Mouse (Mus musculus) neural tube, embryonic 15.5 days (tissue): Measurements from ENCODE around the gene Adgrb3. TPM values are rescaled to one million over a fixed set of nuclear protein-coding genes. Genes with fewer than 3 reads are reported as not detected.
A peak's percentile ranks its signal among the peaks of the same experiment; 100 is the strongest.

Experiments
- ATAC-seq: fragments of 200-750 bp; cut with Nextera tagmentation; 2 replicates; pipeline ENCODE4 v1.8.0; 2017; ENCODE audit warnings: mild to moderate bottlenecking, moderate TSS enrichment, moderate library complexity; ENCODE audit not compliant: low FRiP score
- H3K27ac ChIP-seq: fragments of 300-500 bp; sonication (generic); replicated peaks from 2 replicates; pipeline ENCODE4 v1.5.1; 2015; ENCODE audit warnings: mild to moderate bottlenecking, inconsistent platforms
- H3K27me3 ChIP-seq: fragments of 300-500 bp; sonication (generic); replicated peaks from 2 replicates; pipeline ENCODE4 v1.6.1; 2015; ENCODE audit warnings: inconsistent platforms
- H3K36me3 ChIP-seq: fragments of 300-500 bp; sonication (generic); 2 replicates; pipeline ENCODE4 v1.6.1; 2015; ENCODE audit warnings: inconsistent platforms
- H3K4me1 ChIP-seq: fragments of 300-500 bp; sonication (generic); 2 replicates; pipeline ENCODE4 v1.6.1; 2015; ENCODE audit warnings: inconsistent platforms
- H3K4me2 ChIP-seq: fragments of 300-500 bp; sonication (generic); 2 replicates; pipeline ENCODE4 v1.6.1; 2015; ENCODE audit warnings: inconsistent platforms, mild to moderate bottlenecking, moderate library complexity
- H3K4me3 ChIP-seq: fragments of 300-500 bp; sonication (generic); replicated peaks from 2 replicates; pipeline ENCODE4 v1.5.1; 2015; ENCODE audit warnings: mild to moderate bottlenecking, inconsistent platforms
- H3K9ac ChIP-seq: fragments of 300-500 bp; sonication (generic); replicated peaks from 2 replicates; pipeline ENCODE4 v1.6.1; 2015; ENCODE audit warnings: mild to moderate bottlenecking, inconsistent platforms
- H3K9me3 ChIP-seq: fragments of 300-500 bp; sonication (generic); replicated peaks from 2 replicates; pipeline ENCODE4 v1.6.1; 2016; ENCODE audit warnings: inconsistent platforms
- WGBS: fragments of 180-500 bp; shearing (Covaris S2); methylation state at CpG from one replicate; pipeline ENCODE4 v1.1.7; 2015; ENCODE audit warnings: mixed read lengths; 5-methylcytosine and 5-hydroxymethylcytosine counted together
- polyA plus RNA-seq: library from polyadenylated mRNA; unstranded; fragments of >200 nt; fragmentation: Nextera tagmentation; extraction: Ambion mirVana; gene quantifications from 2 replicates; pipeline ENCODE4 v1.2.1, GENCODE M21; 2015

Adgrb3 gene
- polyA plus RNA-seq, 1 experiment from 2014 or later: 49.9 TPM

GRCm38 (mm10) chr1:25228381-25229244, 600.9 kb downstream of the Adgrb3 start:
- no peaks in the 10 kb centered on the region for H3K9me3 ChIP-seq
- H3K27ac ChIP-seq: peak overlapping the region; percentile 90
- peak overlapping the region; percentile 52 for H3K4me3 ChIP-seq
- WGBS: 2% methylated on average over 37 of the region's 37 CpGs
- no peaks in the 10 kb centered on the region for H3K27me3 ChIP-seq
- peak overlapping the region; percentile 73 for H3K9ac ChIP-seq
- H3K4me1 ChIP-seq: peaks cover 10% of the 10 kb centered on the region; the same call in 1 of the 2 replicates
- peak overlapping the region; percentile 60 for H3K4me2 ChIP-seq
- ATAC-seq: peak; percentile 88
- no peaks in the 10 kb centered on the region for H3K36me3 ChIP-seq

- Histone ChIP-seq H3K27ac (peak overlapping the region; percentile 90), H3K36me3 (no peaks in the 10 kb centered on the region), H3K9me3 (no peaks in the 10 kb centered on the region), H3K4me3 (peak overlapping the region; percentile 52), H3K4me2 (peak overlapping the region; percentile 60), H3K27me3 (no peaks in the 10 kb centered on the region), H3K4me1 (peaks cover 10% of the 10 kb centered on the region; the same call in 1 of the 2 replicates), H3K9ac (peak overlapping the region; percentile 73)
- WGBS: 38% methylated on average over 3 of the region's 3 CpGs
- ATAC-seq: 0 out of 2 replicates have a peak, but pooled peaks have one; percentile 58
Observed at GRCm38 (mm10) chr1:25227880-25228279, 601.6 kb downstream of the Adgrb3 start.

GRCm38 (mm10) chr1:25204636-25205035, 624.9 kb downstream of the Adgrb3 start:
- H3K36me3 ChIP-seq: no peaks in the 10 kb centered on the region
- WGBS: 53% methylated on average over 5 of the region's 5 CpGs
- peak; percentile 24; the same call in 1 of the 2 replicates for ATAC-seq
- H3K9ac ChIP-seq: no peak overlapping the region
- H3K9me3 ChIP-seq: no peaks in the 10 kb centered on the region
- no peak overlapping the region for H3K4me3 ChIP-seq
- H3K27me3 ChIP-seq: no peaks in the 10 kb centered on the region
- H3K4me1 ChIP-seq: no peaks in the 10 kb centered on the region
- no peak overlapping the region for H3K27ac ChIP-seq
- no peak overlapping the region for H3K4me2 ChIP-seq

- no peak overlapping the region for H3K4me3 ChIP-seq
- no peak overlapping the region for H3K27ac ChIP-seq
- no peaks in the 10 kb centered on the region for H3K4me1 ChIP-seq
- H3K36me3 ChIP-seq: no peaks in the 10 kb centered on the region
- no peak for ATAC-seq
- no peak overlapping the region for H3K4me2 ChIP-seq
- no peak overlapping the region for H3K9ac ChIP-seq
- no peaks in the 10 kb centered on the region for H3K27me3 ChIP-seq
- H3K9me3 ChIP-seq: no peaks in the 10 kb centered on the region
Observed at GRCm38 (mm10) chr1:25199392-25199791, 630.1 kb downstream of the Adgrb3 start.

- Histone ChIP-seq H3K27ac (no peak overlapping the region), H3K9ac (no peak overlapping the region), H3K4me3 (no peak overlapping the region), H3K9me3 (no peaks in the 10 kb centered on the region), H3K4me1 (no peaks in the 10 kb centered on the region), H3K4me2 (no peak overlapping the region), H3K27me3 (no peaks in the 10 kb centered on the region), H3K36me3 (no peaks in the 10 kb centered on the region)
- ATAC-seq: no peak
- 48% methylated on average over 11 of the region's 11 CpGs for WGBS
Observed at GRCm38 (mm10) chr1:25191986-25192385, 637.5 kb downstream of the Adgrb3 start.

GRCm38 (mm10) chr1:25189261-25189660, 640.2 kb downstream of the Adgrb3 start:
- peak overlapping the region; percentile 37; the same call in 1 of the 2 replicates for H3K27ac ChIP-seq
- no peaks in the 10 kb centered on the region for H3K9me3 ChIP-seq
- H3K36me3 ChIP-seq: no peaks in the 10 kb centered on the region
- ATAC-seq: no peak
- no peak overlapping the region for H3K9ac ChIP-seq
- H3K27me3 ChIP-seq: no peaks in the 10 kb centered on the region
- no peak overlapping the region for H3K4me2 ChIP-seq
- no peaks in the 10 kb centered on the region for H3K4me1 ChIP-seq
- WGBS: 59% methylated on average over 9 of the region's 9 CpGs
- H3K4me3 ChIP-seq: no peak overlapping the region

- Histone ChIP-seq H3K4me3 (no peak overlapping the region), H3K27me3 (no peaks in the 10 kb centered on the region), H3K9ac (no peak overlapping the region), H3K4me2 (no peak overlapping the region), H3K9me3 (no peaks in the 10 kb centered on the region), H3K36me3 (no peaks in the 10 kb centered on the region), H3K27ac (no peak overlapping the region), H3K4me1 (no peaks in the 10 kb centered on the region)
- 90% methylated on average over 2 of the region's 2 CpGs for WGBS
- no peak for ATAC-seq
Observed at GRCm38 (mm10) chr1:25185909-25186308, 643.6 kb downstream of the Adgrb3 start.

- H3K9me3 ChIP-seq: no peaks in the 10 kb centered on the region
- H3K27ac ChIP-seq: no peak overlapping the region
- no peaks in the 10 kb centered on the region for H3K36me3 ChIP-seq
- ATAC-seq: no peak
- H3K9ac ChIP-seq: no peak overlapping the region
- H3K4me3 ChIP-seq: no peak overlapping the region
- peaks cover 21% of the 10 kb centered on the region for H3K4me1 ChIP-seq
- no peak overlapping the region for H3K4me2 ChIP-seq
- 75% methylated on average over 2 of the region's 2 CpGs for WGBS
- no peaks in the 10 kb centered on the region for H3K27me3 ChIP-seq
Observed at GRCm38 (mm10) chr1:25181881-25182280, 647.6 kb downstream of the Adgrb3 start.

GRCm38 (mm10) chr1:25180615-25181014, 648.9 kb downstream of the Adgrb3 start:
- peak; percentile 36; the same call in 1 of the 2 replicates for ATAC-seq
- WGBS: 22% methylated on average over 6 of the region's 6 CpGs
- no peak overlapping the region for H3K9ac ChIP-seq

GRCm38 (mm10) chr1:25179860-25180582, 649.5 kb downstream of the Adgrb3 start:
- Histone ChIP-seq H3K4me1 (peaks cover 21% of the 10 kb centered on the region), H3K4me3 (no peak overlapping the region), H3K9me3 (no peaks in the 10 kb centered on the region), H3K27me3 (no peaks in the 10 kb centered on the region), H3K27ac (peak overlapping the region; percentile 56), H3K4me2 (no peak overlapping the region), H3K9ac (no peak overlapping the region), H3K36me3 (no peaks in the 10 kb centered on the region)
- WGBS: 53% methylated on average over 9 of the region's 9 CpGs
- ATAC-seq: peak; percentile 37; the same call in 1 of the 2 replicates

More at GRCm38 (mm10) chr1:25180615-25181014, 648.9 kb downstream of the Adgrb3 start:
- no peaks in the 10 kb centered on the region for H3K9me3 ChIP-seq
- no peaks in the 10 kb centered on the region for H3K36me3 ChIP-seq
- H3K4me3 ChIP-seq: no peak overlapping the region
- peaks cover 21% of the 10 kb centered on the region for H3K4me1 ChIP-seq
- no peak overlapping the region for H3K4me2 ChIP-seq
- H3K27me3 ChIP-seq: no peaks in the 10 kb centered on the region
- peak overlapping the region; percentile 56 for H3K27ac ChIP-seq

GRCm38 (mm10) chr1:25178347-25179130, 651.0 kb downstream of the Adgrb3 start:
- 50% methylated on average over 21 of the region's 21 CpGs for WGBS
- Histone ChIP-seq H3K4me2 (no peak overlapping the region), H3K4me1 (peaks cover 21% of the 10 kb centered on the region), H3K9me3 (no peaks in the 10 kb centered on the region), H3K36me3 (no peaks in the 10 kb centered on the region), H3K27me3 (no peaks in the 10 kb centered on the region), H3K4me3 (no peak overlapping the region), H3K27ac (no peak overlapping the region), H3K9ac (no peak overlapping the region)
- no peak for ATAC-seq
